Mouse (Mus musculus) hindbrain, embryonic 16.5 days (tissue): Measurements from ENCODE around the gene Hrasls5. TPM values are rescaled to one million over a fixed set of nuclear protein-coding genes. Genes with fewer than 3 reads are reported as not detected.

Experiments
- ATAC-seq: fragments of 200-750 bp; cut with Nextera tagmentation; 2 replicates; pipeline ENCODE4 v1.8.0; 2017; ENCODE audit warnings: moderate TSS enrichment, moderate library complexity
- H3K27ac ChIP-seq: fragments of 300-500 bp; sonication (generic); 2 replicates; pipeline ENCODE4 v1.5.1; 2014; ENCODE audit warnings: low read depth, mild to moderate bottlenecking, control low read depth, low read length, moderate library complexity
- H3K27me3 ChIP-seq: fragments of 300-500 bp; sonication (generic); replicated peaks from 2 replicates; pipeline ENCODE4 v1.6.1; 2014; ENCODE audit warnings: low read length; ENCODE audit not compliant: control insufficient read depth, insufficient read depth
- H3K36me3 ChIP-seq: fragments of 300-500 bp; sonication (generic); 2 replicates; pipeline ENCODE4 v1.6.1; 2014; ENCODE audit warnings: mild to moderate bottlenecking, low read length, moderate library complexity, mixed read lengths; ENCODE audit not compliant: control insufficient read depth, insufficient read depth
- H3K4me1 ChIP-seq: fragments of 300-500 bp; sonication (generic); 2 replicates; pipeline ENCODE4 v1.6.1; 2014; ENCODE audit warnings: low read depth, low read length; ENCODE audit not compliant: control insufficient read depth, insufficient read depth
- H3K4me2 ChIP-seq: fragments of 300-500 bp; sonication (generic); 2 replicates; pipeline ENCODE4 v1.6.1; 2014; ENCODE audit warnings: mild to moderate bottlenecking, low read length, control low read depth, moderate library complexity
- H3K4me3 ChIP-seq: fragments of 300-500 bp; sonication (generic); 2 replicates; pipeline ENCODE4 v1.5.1; 2014; ENCODE audit warnings: mild to moderate bottlenecking, low read length, control low read depth, moderate library complexity
- H3K9ac ChIP-seq: fragments of 300-500 bp; sonication (generic); 2 replicates; pipeline ENCODE4 v1.6.1; 2014; ENCODE audit warnings: low read depth, mild to moderate bottlenecking, control low read depth, low read length, moderate library complexity
- H3K9me3 ChIP-seq: fragments of 300-500 bp; sonication (generic); 2 replicates; pipeline ENCODE4 v1.6.1; 2014; ENCODE audit warnings: mild to moderate bottlenecking, low read length, moderate library complexity; ENCODE audit not compliant: control insufficient read depth
- WGBS: fragments of 180-500 bp; shearing (Covaris S2); extraction: QIAGEN DNeasy Blood & Tissue Kit; methylation state at CpG from one replicate; pipeline ENCODE4 v1.1.7; 2014; 5-methylcytosine and 5-hydroxymethylcytosine counted together
- polyA plus RNA-seq: library from polyadenylated mRNA; unstranded; fragments of >200 nt; fragmentation: Nextera tagmentation; extraction: Ambion mirVana; gene quantifications from 2 replicates; pipeline ENCODE4 v1.2.1, GENCODE M21; 2015

Gene Hrasls5
- polyA plus RNA-seq, 1 experiment from 2014 or later: not detected

DNA sequence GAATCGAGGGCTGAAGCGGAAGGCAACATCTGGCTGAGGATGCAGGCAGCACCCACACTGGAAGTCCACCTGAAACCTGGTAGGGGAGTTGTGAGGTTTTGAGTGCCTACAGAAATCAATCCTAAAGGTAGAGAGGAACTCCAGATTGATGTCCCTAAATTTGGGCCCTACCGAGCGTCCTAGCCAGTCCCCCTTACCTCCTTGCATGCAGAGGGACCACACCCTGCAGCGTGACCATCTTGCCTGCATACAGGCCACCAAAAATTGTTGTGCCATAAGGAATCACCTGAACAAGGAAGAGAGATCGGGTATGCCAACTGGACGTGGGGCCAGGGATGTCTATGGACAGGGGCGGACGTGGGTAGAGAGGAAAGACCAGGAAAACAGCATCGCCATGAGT lies 8.2 kb upstream of the Hrasls5 start:
- no peaks in the 10 kb centered on the region for H3K9me3 ChIP-seq
- no peak for ATAC-seq

GRCm38 (mm10) chr19:7605013-7605412 lies 7.3 kb upstream of the Hrasls5 start:
- H3K27me3 ChIP-seq: no peaks in the 10 kb centered on the region

More for the DNA sequence above, 8.2 kb upstream of the Hrasls5 start:
- H3K4me2 ChIP-seq: no peak overlapping the region
- no peak overlapping the region for H3K9ac ChIP-seq
- no peaks in the 10 kb centered on the region for H3K27me3 ChIP-seq
- WGBS: 95% methylated on average over 10 of the region's 10 CpGs
- no peak overlapping the region for H3K4me3 ChIP-seq
- H3K27ac ChIP-seq: no peak overlapping the region
- H3K36me3 ChIP-seq: no peaks in the 10 kb centered on the region
- H3K4me1 ChIP-seq: peaks cover 17% of the 10 kb centered on the region

DNA sequence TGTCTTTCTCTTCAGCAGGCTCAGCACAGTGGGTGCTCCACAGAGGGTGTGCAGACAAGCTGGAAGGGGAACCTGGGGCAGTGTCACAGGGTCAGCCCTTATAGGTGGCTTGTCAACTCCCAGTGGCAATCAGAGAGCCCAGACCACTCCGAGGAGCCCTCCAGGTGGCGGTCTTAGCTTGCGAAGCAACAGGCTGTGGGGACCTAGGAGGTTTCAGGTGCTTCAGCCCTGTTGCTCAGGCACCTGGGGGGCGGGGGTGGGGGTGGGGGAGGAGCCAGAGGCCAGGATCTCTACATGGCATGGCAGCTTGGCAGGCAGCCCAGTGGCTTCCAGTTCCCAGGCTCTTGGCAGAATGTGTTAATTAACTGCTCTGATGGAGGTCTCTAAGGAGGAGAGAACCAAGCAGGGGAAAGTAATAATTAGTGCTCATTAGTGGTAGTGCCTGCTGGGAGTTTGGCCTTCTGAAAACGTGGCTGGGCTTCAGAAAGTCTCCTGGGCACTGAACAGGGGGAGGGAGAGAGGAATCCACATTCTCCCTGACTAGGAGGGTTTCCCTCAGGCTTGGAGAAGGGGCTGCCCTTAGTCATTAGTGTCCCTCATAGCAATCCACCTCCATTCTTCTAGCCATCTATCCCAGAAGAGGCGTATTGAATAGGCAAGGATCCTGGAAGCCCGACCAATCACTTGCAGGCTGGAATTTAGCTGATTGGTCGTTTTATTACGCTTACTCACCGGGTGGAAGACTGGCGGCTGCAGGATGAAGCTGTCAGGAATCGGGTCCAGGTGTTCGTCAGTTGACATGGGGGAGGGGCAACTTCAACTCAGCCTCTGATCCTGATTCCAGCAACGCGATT lies 6.2 kb upstream of the Hrasls5 start:
- H3K36me3 ChIP-seq: no peaks in the 10 kb centered on the region
- H3K9me3 ChIP-seq: no peaks in the 10 kb centered on the region
- WGBS: 3% methylated on average over 15 of the region's 15 CpGs
- H3K27ac ChIP-seq: no peak overlapping the region; the same call in 1 of the 2 replicates
- H3K4me2 ChIP-seq: peak overlapping the region; percentile 79
- no peaks in the 10 kb centered on the region for H3K27me3 ChIP-seq
- peak overlapping the region; percentile 50 for H3K9ac ChIP-seq
- peak; percentile 77 for ATAC-seq
- H3K4me3 ChIP-seq: peak overlapping the region; percentile 39
- H3K4me1 ChIP-seq: peaks cover 17% of the 10 kb centered on the region

More at GRCm38 (mm10) chr19:7605013-7605412, 7.3 kb upstream of the Hrasls5 start:
- Histone ChIP-seq H3K4me1 (peaks cover 17% of the 10 kb centered on the region), H3K4me3 (no peak overlapping the region), H3K27ac (no peak overlapping the region), H3K4me2 (no peak overlapping the region), H3K9ac (no peak overlapping the region), H3K9me3 (no peaks in the 10 kb centered on the region), H3K36me3 (no peaks in the 10 kb centered on the region)
- no peak for ATAC-seq

DNA sequence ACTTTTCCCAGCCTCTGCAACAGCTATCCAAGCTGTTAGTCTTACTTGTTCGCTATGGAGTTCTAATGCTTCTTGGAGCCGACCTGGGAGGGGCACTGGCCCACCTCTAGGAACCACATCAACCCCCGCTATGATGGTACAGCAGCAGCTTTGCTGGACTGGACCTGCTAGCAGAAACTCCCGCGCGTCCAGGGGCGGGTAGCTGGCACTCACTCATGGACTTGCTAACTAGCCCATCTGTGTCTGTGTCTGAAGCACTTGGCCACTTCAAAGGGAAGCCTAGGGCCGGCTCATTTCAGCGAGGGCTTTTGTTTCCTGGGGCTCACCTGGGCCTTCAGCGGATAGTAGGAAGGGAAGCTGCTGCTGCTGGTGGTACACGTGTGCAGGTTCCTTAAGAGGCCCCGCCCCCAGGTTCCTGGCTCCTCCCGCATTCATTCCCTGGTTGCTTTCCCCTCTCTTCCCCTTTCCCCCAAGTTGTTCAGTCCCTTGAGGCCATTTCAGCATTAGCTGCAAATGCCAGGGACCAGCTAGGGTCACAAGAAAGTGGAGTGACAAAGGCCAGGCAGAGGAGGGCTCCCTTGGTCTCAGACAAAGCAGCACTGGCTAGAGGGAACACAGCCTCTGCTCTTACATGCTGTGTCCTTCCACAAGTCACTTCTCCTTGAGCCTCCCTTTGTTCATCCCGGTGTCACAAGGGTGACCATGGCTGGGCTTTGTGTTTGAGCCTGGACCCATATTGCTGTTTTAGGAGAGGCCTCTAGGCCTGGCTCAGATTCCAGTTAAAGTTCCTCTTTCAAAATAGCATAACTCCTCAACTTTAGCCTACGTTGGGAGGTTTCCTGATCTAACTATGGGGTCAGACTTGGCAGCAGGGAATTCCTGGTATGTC lies 5.3 kb upstream of the Hrasls5 start, which contains the start of gene Lgals12:
Gene Lgals12 (minus strand): TSS at position 393 of the 889 bp plus-strand sequence.
- Histone ChIP-seq H3K9me3 (no peaks in the 10 kb centered on the region), H3K36me3 (no peaks in the 10 kb centered on the region), H3K4me3 (peak within 1 kb of the TSS; percentile 39), H3K4me2 (peak within 1 kb of the TSS; percentile 79), H3K27ac (peak within 1 kb of the TSS; percentile 31; the same call in 1 of the 2 replicates), H3K9ac (peak within 1 kb of the TSS; percentile 50), H3K4me1 (peaks cover 20% of the 10 kb centered on the region), H3K27me3 (no peaks in the 10 kb centered on the region)
- WGBS: 6% methylated on average over 15 of the region's 15 CpGs
- ATAC-seq: peak; percentile 59

- no peak overlapping the region for H3K9ac ChIP-seq
- no peaks in the 10 kb centered on the region for H3K27me3 ChIP-seq
- no peaks in the 10 kb centered on the region for H3K9me3 ChIP-seq
- ATAC-seq: no peak
- no peak overlapping the region for H3K4me2 ChIP-seq
- no peak overlapping the region for H3K27ac ChIP-seq
- 79% methylated on average over 7 of the region's 7 CpGs for WGBS
- H3K36me3 ChIP-seq: no peaks in the 10 kb centered on the region
- no peak overlapping the region for H3K4me3 ChIP-seq
- H3K4me1 ChIP-seq: peaks cover 22% of the 10 kb centered on the region
Measured at GRCm38 (mm10) chr19:7607690-7608201, 4.6 kb upstream of the Hrasls5 start.

DNA sequence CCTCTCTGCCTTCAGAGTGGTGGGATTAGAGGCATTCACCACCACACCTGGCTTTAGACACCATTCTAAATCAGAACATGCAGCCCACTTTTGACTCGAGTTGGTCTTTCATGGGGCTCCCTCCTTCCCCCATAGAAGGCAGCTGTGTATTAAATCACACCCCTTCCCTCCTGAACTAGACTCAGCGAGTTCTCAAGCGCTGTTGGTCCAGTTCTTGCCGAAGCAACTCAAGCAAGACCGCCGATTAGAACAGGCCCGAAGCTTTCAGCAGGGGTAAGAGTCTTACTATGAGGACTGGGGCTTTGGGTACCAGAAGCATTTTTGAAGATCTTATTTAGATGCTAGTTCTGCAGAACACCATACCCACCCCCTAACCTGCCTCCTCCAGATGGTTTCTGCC lies 810 bp downstream of the Hrasls5 start:
- 82% methylated on average over 7 of the region's 7 CpGs for WGBS
- no peak overlapping the region for H3K4me3 ChIP-seq
- H3K27ac ChIP-seq: no peak overlapping the region
- no peak overlapping the region for H3K4me2 ChIP-seq
- H3K36me3 ChIP-seq: no peaks in the 10 kb centered on the region
- H3K9ac ChIP-seq: no peak overlapping the region
- H3K4me1 ChIP-seq: peaks cover 4% of the 10 kb centered on the region
- H3K9me3 ChIP-seq: no peaks in the 10 kb centered on the region
- ATAC-seq: 0 out of 2 replicates have a peak, but pooled peaks have one; percentile 8
- H3K27me3 ChIP-seq: no peaks in the 10 kb centered on the region; the same call in 1 of the 2 replicates

GRCm38 (mm10) chr19:7616231-7616930 lies 4.0 kb downstream of the Hrasls5 start:
- peaks cover 4% of the 10 kb centered on the region for H3K4me1 ChIP-seq
- no peak overlapping the region for H3K9ac ChIP-seq
- no peaks in the 10 kb centered on the region for H3K9me3 ChIP-seq
- no peak overlapping the region for H3K27ac ChIP-seq
- no peak overlapping the region for H3K4me3 ChIP-seq
- no peaks in the 10 kb centered on the region for H3K36me3 ChIP-seq
- H3K4me2 ChIP-seq: no peak overlapping the region
- 72% methylated on average over 5 of the region's 5 CpGs for WGBS
- no peak for ATAC-seq
- H3K27me3 ChIP-seq: no peaks in the 10 kb centered on the region; the same call in 1 of the 2 replicates

- 67% methylated on average over 3 of the region's 3 CpGs for WGBS
- H3K36me3 ChIP-seq: no peaks in the 10 kb centered on the region
- H3K27me3 ChIP-seq: no peaks in the 10 kb centered on the region; the same call in 1 of the 2 replicates
- H3K9me3 ChIP-seq: no peaks in the 10 kb centered on the region
- H3K27ac ChIP-seq: no peak overlapping the region
- no peak overlapping the region for H3K9ac ChIP-seq
- no peak overlapping the region for H3K4me2 ChIP-seq
- no peak for ATAC-seq
- no peak overlapping the region for H3K4me3 ChIP-seq
- peaks cover 1% of the 10 kb centered on the region for H3K4me1 ChIP-seq
Measured at GRCm38 (mm10) chr19:7617085-7617484, 4.7 kb downstream of the Hrasls5 start.
